Mouse (Mus musculus): ENCODE measurements around the gene Uvrag. TPM values are rescaled to one million over a fixed set of nuclear protein-coding genes. Genes with fewer than 3 reads are reported as not detected.
A peak's percentile ranks its signal among the peaks of the same experiment; 100 is the strongest.

Uvrag gene
- polyA plus RNA-seq, 1 experiment from 2014 or later: 13.1 TPM

DNA sequence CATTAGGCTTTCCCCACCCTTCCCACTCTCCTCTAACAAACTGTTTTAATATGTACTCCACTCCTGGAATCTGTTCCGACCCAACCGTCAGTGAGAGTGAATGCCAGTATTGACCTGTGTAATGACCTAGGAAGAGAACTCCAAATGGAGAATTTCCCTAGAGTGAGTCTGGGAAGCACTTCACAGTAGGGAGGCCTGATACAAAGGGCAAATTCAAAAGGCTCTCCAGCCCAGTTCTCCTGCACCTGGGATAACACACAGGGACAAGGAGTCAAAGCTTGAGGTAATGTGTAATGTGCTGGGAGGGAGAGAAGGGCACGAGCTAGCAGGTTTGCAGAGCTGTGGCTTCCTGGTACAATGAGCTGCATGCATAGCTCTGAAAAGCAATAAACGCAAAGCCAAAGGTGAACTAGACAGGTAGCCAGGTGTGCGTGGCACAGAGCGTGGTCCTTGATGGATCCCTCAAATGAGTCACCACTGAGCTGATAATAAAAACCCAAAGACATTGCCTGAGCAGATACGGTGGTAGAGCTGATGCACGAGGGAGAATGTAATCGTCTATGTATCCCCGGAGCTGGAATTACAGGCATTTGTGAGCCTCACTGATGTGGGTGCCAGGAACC lies 213.9 kb downstream of the Uvrag start:
- no peak for DNase-seq (ENCODE audit: low spot score)
- no peak for ATAC-seq (ENCODE audit: low FRiP score)
- Histone ChIP-seq H3K27ac (ENCODE audit: low read depth, low read length) (no peak overlapping the region), H3K9me3 (ENCODE audit: control insufficient read depth, low read length) (no peaks in the 10 kb centered on the region), H3K4me1 (replicated peaks; ENCODE audit: control insufficient read depth, insufficient read depth, low read length) (peaks cover 5% of the 10 kb centered on the region), H3K4me2 (replicated peaks; ENCODE audit: low read depth, low read length) (no peak overlapping the region), H3K9ac (ENCODE audit: low read depth, low read length) (no peak overlapping the region), H3K4me3 (ENCODE audit: low read depth, low read length) (no peak overlapping the region), H3K27me3 (ENCODE audit: control insufficient read depth, insufficient read depth, low read length) (no peaks in the 10 kb centered on the region), H3K36me3 (ENCODE audit: control insufficient read depth, insufficient read depth, low read length) (no peaks in the 10 kb centered on the region)
- WGBS: 75% methylated on average over 10 of the region's 10 CpGs

- H3K9me3 ChIP-seq (ENCODE audit: control insufficient read depth, low read length): no peaks in the 10 kb centered on the region
- peak; percentile 51 for DNase-seq (ENCODE audit: low spot score)
- peaks cover 5% of the 10 kb centered on the region for H3K4me1 ChIP-seq (replicated peaks; ENCODE audit: control insufficient read depth, insufficient read depth, low read length)
- 0 out of 2 replicates have a peak overlapping the region, but pooled peaks have one; percentile 8 for H3K9ac ChIP-seq (ENCODE audit: low read depth, low read length)
- ATAC-seq (ENCODE audit: low FRiP score): no peak
- no peak overlapping the region for H3K4me3 ChIP-seq (ENCODE audit: low read depth, low read length)
- H3K4me2 ChIP-seq (replicated peaks; ENCODE audit: low read depth, low read length): no peak overlapping the region
- H3K27me3 ChIP-seq (ENCODE audit: control insufficient read depth, insufficient read depth, low read length): no peaks in the 10 kb centered on the region
- WGBS: 48% methylated on average over 18 of the region's 18 CpGs
- H3K36me3 ChIP-seq (ENCODE audit: control insufficient read depth, insufficient read depth, low read length): no peaks in the 10 kb centered on the region
- H3K27ac ChIP-seq (ENCODE audit: low read depth, low read length): peak overlapping the region; percentile 31; the same call in 1 of the 2 replicates
Observed at GRCm38 (mm10) chr7:98924380-98924869, 216.5 kb downstream of the Uvrag start.

- WGBS: 87% methylated on average over 5 of the region's 5 CpGs
Observed at GRCm38 (mm10) chr7:98922984-98923383, 218.0 kb downstream of the Uvrag start.

DNA sequence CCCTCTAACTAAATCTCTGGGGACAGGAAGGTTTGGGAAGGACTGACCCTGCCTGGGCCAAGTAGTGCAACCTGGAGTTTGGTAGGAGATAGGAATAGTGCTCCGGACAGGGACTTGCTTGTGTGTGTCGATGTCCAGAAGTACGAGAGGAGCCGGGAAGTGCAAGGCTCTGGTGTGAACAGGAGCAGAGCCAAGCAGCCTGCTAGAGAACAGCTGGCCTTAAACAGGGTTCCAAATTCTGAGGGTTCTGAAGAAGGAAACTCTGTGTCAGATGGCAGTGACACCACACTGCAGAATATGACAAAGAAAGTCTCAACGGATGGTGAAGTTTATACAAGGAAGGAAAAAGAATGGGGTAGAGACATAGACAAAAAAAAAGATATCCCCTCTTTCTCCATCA lies 223.5 kb downstream of the Uvrag start:
- Histone ChIP-seq H3K4me1 (replicated peaks; ENCODE audit: control insufficient read depth, insufficient read depth, low read length) (no peaks in the 10 kb centered on the region), H3K27me3 (ENCODE audit: control insufficient read depth, insufficient read depth, low read length) (no peaks in the 10 kb centered on the region), H3K9me3 (ENCODE audit: control insufficient read depth, low read length) (no peaks in the 10 kb centered on the region), H3K36me3 (ENCODE audit: control insufficient read depth, insufficient read depth, low read length) (no peaks in the 10 kb centered on the region), H3K4me2 (replicated peaks; ENCODE audit: low read depth, low read length) (no peak overlapping the region), H3K4me3 (ENCODE audit: low read depth, low read length) (no peak overlapping the region), H3K9ac (ENCODE audit: low read depth, low read length) (no peak overlapping the region), H3K27ac (ENCODE audit: low read depth, low read length) (no peak overlapping the region)
- 90% methylated on average over 5 of the region's 5 CpGs for WGBS
- ATAC-seq (ENCODE audit: low FRiP score) (no peak), DNase-seq (ENCODE audit: low spot score) (no peak)

More at GRCm38 (mm10) chr7:98922984-98923383, 218.0 kb downstream of the Uvrag start:
- Histone ChIP-seq H3K4me3 (ENCODE audit: low read depth, low read length) (no peak overlapping the region), H3K4me1 (replicated peaks; ENCODE audit: control insufficient read depth, insufficient read depth, low read length) (peaks cover 5% of the 10 kb centered on the region), H3K4me2 (replicated peaks; ENCODE audit: low read depth, low read length) (no peak overlapping the region), H3K9ac (ENCODE audit: low read depth, low read length) (no peak overlapping the region), H3K9me3 (ENCODE audit: control insufficient read depth, low read length) (no peaks in the 10 kb centered on the region), H3K27ac (ENCODE audit: low read depth, low read length) (no peak overlapping the region), H3K27me3 (ENCODE audit: control insufficient read depth, insufficient read depth, low read length) (no peaks in the 10 kb centered on the region), H3K36me3 (ENCODE audit: control insufficient read depth, insufficient read depth, low read length) (no peaks in the 10 kb centered on the region)
- DNase-seq (ENCODE audit: low spot score) (no peak), ATAC-seq (ENCODE audit: low FRiP score) (no peak)

DNA sequence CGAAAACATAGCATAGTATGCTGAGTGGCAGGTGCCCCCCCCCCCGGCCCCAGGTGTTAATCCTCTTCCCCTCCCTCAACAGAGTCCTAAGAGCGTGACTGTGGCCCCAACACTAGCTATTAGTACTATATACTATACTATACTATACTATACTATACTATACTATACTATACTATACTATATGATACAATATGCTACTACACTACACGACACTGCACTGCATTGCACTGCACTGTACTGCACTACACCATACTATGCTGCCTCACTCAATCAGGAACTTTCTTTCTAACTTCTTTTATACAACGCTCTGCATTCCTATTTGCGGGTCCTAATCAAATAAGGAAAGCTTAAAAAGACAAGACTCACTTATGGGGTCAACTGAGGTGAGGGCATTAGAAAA lies 224.4 kb downstream of the Uvrag start:
- 90% methylated on average over 6 of the region's 6 CpGs for WGBS
- no peak overlapping the region for H3K27ac ChIP-seq (ENCODE audit: low read depth, low read length)
- H3K27me3 ChIP-seq (ENCODE audit: control insufficient read depth, insufficient read depth, low read length): no peaks in the 10 kb centered on the region
- H3K36me3 ChIP-seq (ENCODE audit: control insufficient read depth, insufficient read depth, low read length): no peaks in the 10 kb centered on the region
- H3K4me2 ChIP-seq (replicated peaks; ENCODE audit: low read depth, low read length): no peak overlapping the region
- ATAC-seq (ENCODE audit: low FRiP score) (no peak), DNase-seq (ENCODE audit: low spot score) (no peak)
- no peaks in the 10 kb centered on the region for H3K4me1 ChIP-seq (replicated peaks; ENCODE audit: control insufficient read depth, insufficient read depth, low read length)
- no peak overlapping the region for H3K4me3 ChIP-seq (ENCODE audit: low read depth, low read length)
- no peaks in the 10 kb centered on the region for H3K9me3 ChIP-seq (ENCODE audit: control insufficient read depth, low read length)
- H3K9ac ChIP-seq (ENCODE audit: low read depth, low read length): no peak overlapping the region

DNA sequence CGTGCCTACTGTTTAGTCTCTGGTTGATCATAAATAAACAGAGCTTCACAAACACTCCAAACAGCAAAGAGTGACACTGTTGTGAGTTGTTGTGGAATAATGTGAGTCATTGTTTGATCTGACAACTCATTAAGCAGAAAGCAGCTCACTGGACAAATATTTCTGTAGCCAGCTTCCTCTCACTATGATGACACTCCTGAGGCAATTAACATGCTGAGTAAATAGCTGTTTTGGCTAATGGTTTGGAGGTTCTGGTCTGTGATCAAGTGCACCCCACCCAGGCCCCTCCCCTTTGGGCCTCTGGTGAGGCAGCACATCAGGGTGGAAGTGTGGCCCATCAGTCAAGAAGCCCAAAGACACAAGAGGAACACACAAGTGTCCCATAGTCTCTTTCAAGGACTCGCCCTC lies 228.0 kb downstream of the Uvrag start:
- no peaks in the 10 kb centered on the region for H3K27me3 ChIP-seq (ENCODE audit: control insufficient read depth, insufficient read depth, low read length)

DNA sequence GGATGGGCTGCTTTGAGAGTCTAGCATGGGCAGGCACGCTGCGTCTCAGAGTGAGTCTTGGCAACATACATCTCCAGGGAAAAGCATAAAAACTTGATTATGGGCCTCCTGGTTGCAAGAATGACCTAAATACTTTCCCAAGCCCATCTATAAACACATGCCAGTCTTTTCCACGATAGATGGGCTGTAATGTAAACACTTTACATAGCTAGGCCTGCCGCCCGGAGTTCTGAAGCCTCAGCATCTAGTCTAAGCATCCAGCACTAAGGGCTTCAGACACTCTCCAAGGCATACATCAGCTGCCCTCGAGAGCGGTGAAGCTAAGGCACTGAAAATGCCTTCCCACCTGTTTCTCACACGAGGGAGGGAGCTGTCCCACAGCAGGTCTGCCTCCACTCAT lies 229.7 kb downstream of the Uvrag start:
- H3K27ac ChIP-seq (ENCODE audit: low read depth, low read length): no peak overlapping the region

More for the DNA sequence above, 228.0 kb downstream of the Uvrag start:
- Histone ChIP-seq H3K36me3 (ENCODE audit: control insufficient read depth, insufficient read depth, low read length) (no peaks in the 10 kb centered on the region), H3K4me1 (replicated peaks; ENCODE audit: control insufficient read depth, insufficient read depth, low read length) (no peaks in the 10 kb centered on the region), H3K4me2 (replicated peaks; ENCODE audit: low read depth, low read length) (no peak overlapping the region), H3K27ac (ENCODE audit: low read depth, low read length) (no peak overlapping the region), H3K4me3 (ENCODE audit: low read depth, low read length) (no peak overlapping the region), H3K9ac (ENCODE audit: low read depth, low read length) (no peak overlapping the region), H3K9me3 (ENCODE audit: control insufficient read depth, low read length) (no peaks in the 10 kb centered on the region)
- WGBS: 80% methylated on average over 2 of the region's 2 CpGs
- no peak for DNase-seq (ENCODE audit: low spot score)
- ATAC-seq (ENCODE audit: low FRiP score): no peak

DNA sequence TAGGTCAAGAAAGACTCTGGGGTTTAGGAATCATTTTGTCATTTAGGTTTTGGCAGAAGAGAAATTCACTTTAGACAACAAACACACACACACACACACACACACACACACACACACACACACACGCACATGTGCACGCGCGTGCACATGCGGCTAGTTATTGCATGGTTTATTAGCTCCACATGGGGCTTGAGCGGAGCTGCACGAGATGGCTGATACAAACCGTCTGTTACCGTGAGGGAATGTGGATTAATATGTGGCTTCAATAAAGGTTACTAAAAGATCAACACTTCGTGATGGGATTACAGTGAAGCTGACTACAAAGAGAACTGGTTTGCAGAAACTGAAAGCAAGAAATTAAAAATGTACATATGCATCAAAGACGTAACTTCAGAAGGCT lies 230.2 kb downstream of the Uvrag start:
- no peak for ATAC-seq (ENCODE audit: low FRiP score)
- no peaks in the 10 kb centered on the region for H3K27me3 ChIP-seq (ENCODE audit: control insufficient read depth, insufficient read depth, low read length)
- no peak overlapping the region for H3K9ac ChIP-seq (ENCODE audit: low read depth, low read length)
- DNase-seq (ENCODE audit: low spot score): no peak
- H3K9me3 ChIP-seq (ENCODE audit: control insufficient read depth, low read length): no peaks in the 10 kb centered on the region
- H3K4me2 ChIP-seq (replicated peaks; ENCODE audit: low read depth, low read length): no peak overlapping the region
- WGBS: 82% methylated on average over 11 of the region's 11 CpGs
- no peaks in the 10 kb centered on the region for H3K4me1 ChIP-seq (replicated peaks; ENCODE audit: control insufficient read depth, insufficient read depth, low read length)
- no peaks in the 10 kb centered on the region for H3K36me3 ChIP-seq (ENCODE audit: control insufficient read depth, insufficient read depth, low read length)
- H3K4me3 ChIP-seq (ENCODE audit: low read depth, low read length): no peak overlapping the region
- H3K27ac ChIP-seq (ENCODE audit: low read depth, low read length): no peak overlapping the region

More for the DNA sequence above, 229.7 kb downstream of the Uvrag start:
- WGBS: 80% methylated on average over 8 of the region's 8 CpGs
- Histone ChIP-seq H3K36me3 (ENCODE audit: control insufficient read depth, insufficient read depth, low read length) (no peaks in the 10 kb centered on the region), H3K27me3 (ENCODE audit: control insufficient read depth, insufficient read depth, low read length) (no peaks in the 10 kb centered on the region), H3K4me1 (replicated peaks; ENCODE audit: control insufficient read depth, insufficient read depth, low read length) (no peaks in the 10 kb centered on the region), H3K9ac (ENCODE audit: low read depth, low read length) (no peak overlapping the region), H3K4me2 (replicated peaks; ENCODE audit: low read depth, low read length) (no peak overlapping the region), H3K9me3 (ENCODE audit: control insufficient read depth, low read length) (no peaks in the 10 kb centered on the region), H3K4me3 (ENCODE audit: low read depth, low read length) (no peak overlapping the region)
- ATAC-seq (ENCODE audit: low FRiP score) (no peak), DNase-seq (ENCODE audit: low spot score) (no peak)

DNA sequence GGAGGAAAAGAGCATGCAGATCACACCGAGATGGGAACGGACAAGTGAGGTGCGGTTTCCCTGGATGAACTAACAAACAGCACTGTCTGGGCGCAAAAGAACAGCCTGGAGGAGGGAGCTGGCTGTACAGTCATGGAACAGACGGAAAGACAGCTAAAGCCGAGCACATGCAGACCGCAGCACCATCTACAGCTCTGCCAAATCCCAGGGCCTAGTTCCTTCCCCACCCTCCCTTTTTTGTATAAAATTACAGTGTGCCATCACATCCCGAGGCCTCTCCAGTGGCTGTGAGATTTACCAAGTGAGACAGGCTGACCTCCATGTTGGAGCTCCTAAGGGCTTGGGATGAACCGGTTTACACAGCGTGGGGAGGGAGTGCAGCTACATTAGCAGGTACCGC lies 230.8 kb downstream of the Uvrag start:
- WGBS: 87% methylated on average over 11 of the region's 11 CpGs
- no peak overlapping the region for H3K9ac ChIP-seq (ENCODE audit: low read depth, low read length)
- no peaks in the 10 kb centered on the region for H3K36me3 ChIP-seq (ENCODE audit: control insufficient read depth, insufficient read depth, low read length)
- H3K27me3 ChIP-seq (ENCODE audit: control insufficient read depth, insufficient read depth, low read length): no peaks in the 10 kb centered on the region
- ATAC-seq (ENCODE audit: low FRiP score) (no peak), DNase-seq (ENCODE audit: low spot score) (no peak)
- H3K9me3 ChIP-seq (ENCODE audit: control insufficient read depth, low read length): no peaks in the 10 kb centered on the region
- no peaks in the 10 kb centered on the region for H3K4me1 ChIP-seq (replicated peaks; ENCODE audit: control insufficient read depth, insufficient read depth, low read length)
- no peak overlapping the region for H3K4me2 ChIP-seq (replicated peaks; ENCODE audit: low read depth, low read length)
- no peak overlapping the region for H3K27ac ChIP-seq (ENCODE audit: low read depth, low read length)
- H3K4me3 ChIP-seq (ENCODE audit: low read depth, low read length): no peak overlapping the region

Measured in hindbrain, embryonic 11.5 days (tissue).